Mouse (Mus musculus): ENCODE measurements around the gene Gpr55.

- TF ChIP-seq CTCF (IDR thresholded peaks at IDR 0.05; ENCODE audit: low read depth, low read length) (no peak), POLR2A (IDR thresholded peaks at IDR 0.05; ENCODE audit: borderline replicate concordance, low read depth, low read length) (no peak)
These were observed 31.4 kb downstream of the Gpr55 start for GRCm38 (mm10) chr1:85929406-85929805.

Data from bone marrow macrophage, adult 2 months (primary cell).